Mouse (Mus musculus): ENCODE results near the gene Dab2.

The Dab2 gene

GRCm38 (mm10) chr15:6325443-6325842 lies 25.9 kb downstream of the Dab2 start:
- DNase-seq (ENCODE audit: low spot score in 2 of 2) = no peak

GRCm38 (mm10) chr15:6326011-6326410 lies 26.4 kb downstream of the Dab2 start:
- no peak for DNase-seq (ENCODE audit: low spot score in 2 of 2)

- DNase-seq (ENCODE audit: low spot score in 2 of 2) = no peak
These were observed 31.8 kb downstream of the Dab2 start for GRCm38 (mm10) chr15:6331380-6331779.

GRCm38 (mm10) chr15:6334664-6335206 lies 35.1 kb downstream of the Dab2 start:
- DNase-seq (ENCODE audit: low spot score in 2 of 2) = no peak

- no peak for DNase-seq (ENCODE audit: low spot score in 2 of 2)
These were observed 40.2 kb downstream of the Dab2 start for GRCm38 (mm10) chr15:6339767-6340166.

GRCm38 (mm10) chr15:6340347-6340746 lies 40.8 kb downstream of the Dab2 start:
- DNase-seq (ENCODE audit: low spot score in 2 of 2) = no peak

- DNase-seq (ENCODE audit: low spot score in 2 of 2) = no peak
These were observed 41.8 kb downstream of the Dab2 start for GRCm38 (mm10) chr15:6341427-6341826.

- no peak for DNase-seq (ENCODE audit: low spot score in 2 of 2)
These were observed 54.3 kb downstream of the Dab2 start for GRCm38 (mm10) chr15:6353901-6354300.

- DNase-seq (ENCODE audit: low spot score in 2 of 2) = no peak
These were observed 60.3 kb downstream of the Dab2 start for GRCm38 (mm10) chr15:6359859-6360258.

GRCm38 (mm10) chr15:6369974-6370373 lies 70.4 kb downstream of the Dab2 start:
- no peak for DNase-seq (ENCODE audit: low spot score in 2 of 2)

- DNase-seq (ENCODE audit: low spot score in 2 of 2) = no peak
These were observed 71.9 kb downstream of the Dab2 start for GRCm38 (mm10) chr15:6371486-6371885.

GRCm38 (mm10) chr15:6375016-6375415 lies 75.4 kb downstream of the Dab2 start:
- DNase-seq (ENCODE audit: low spot score in 2 of 2) = no peak

- no peak for DNase-seq (ENCODE audit: low spot score in 2 of 2)
These were observed 76.4 kb downstream of the Dab2 start for GRCm38 (mm10) chr15:6376001-6376400.

- DNase-seq (ENCODE audit: low spot score in 2 of 2) = no peak
These were observed 77.2 kb downstream of the Dab2 start for GRCm38 (mm10) chr15:6376785-6377184.

- no peak for DNase-seq (ENCODE audit: low spot score in 2 of 2)
These were observed 84.4 kb downstream of the Dab2 start for GRCm38 (mm10) chr15:6384027-6384426.

GRCm38 (mm10) chr15:6385241-6385640 lies 85.7 kb downstream of the Dab2 start:
- DNase-seq (ENCODE audit: low spot score in 2 of 2) = no peak

- DNase-seq (ENCODE audit: low spot score in 2 of 2) = peak; percentile 73 to 80
These were observed 86.8 kb downstream of the Dab2 start for GRCm38 (mm10) chr15:6386159-6386951.

- DNase-seq (ENCODE audit: low spot score in 2 of 2) = no peak
These were observed 87.6 kb downstream of the Dab2 start for GRCm38 (mm10) chr15:6386961-6387728.

GRCm38 (mm10) chr15:6387729-6388070 lies 88.1 kb downstream of the Dab2 start:
- no peak for DNase-seq (ENCODE audit: low spot score in 2 of 2)

- DNase-seq (ENCODE audit: low spot score in 2 of 2) = no peak
These were observed 88.6 kb downstream of the Dab2 start for GRCm38 (mm10) chr15:6388146-6388545.

GRCm38 (mm10) chr15:6388631-6389030 lies 89.0 kb downstream of the Dab2 start:
- DNase-seq (ENCODE audit: low spot score in 2 of 2) = no peak

- no peak for DNase-seq (ENCODE audit: low spot score in 2 of 2)
These were observed 90.5 kb downstream of the Dab2 start for GRCm38 (mm10) chr15:6390106-6390505.

- DNase-seq (ENCODE audit: low spot score in 2 of 2) = peak in 1 of 2 experiments; percentile 59
These were observed 91.1 kb downstream of the Dab2 start for GRCm38 (mm10) chr15:6390657-6391056.
